In genomic region chr3:116846084-116846483, GRCm38 (mm10) we compare ENCODE assay signal across 24 mouse cellular contexts. TPM values are rescaled to one million over a fixed set of nuclear protein-coding genes. Genes with fewer than 3 reads are reported as not detected.
DNase-seq lines count a peak whose midpoint lies in the region; ATAC-seq and TF ChIP-seq lines count a peak whose summit lies in the region.
"Had no signal": no experiment of that assay in that cellular context is flagged by ENCODE, and none has a peak within 500 bp of the region (broad histone marks: within the 10 kb centered on the region; RNA-seq: fewer than 3 reads in every experiment).

No protein-coding gene starts in this region.

- H3K36me3 ChIP-seq in liver, embryonic 15.5 days (replicated peaks) = no peaks in the 10 kb centered on the region
- H3K36me3 ChIP-seq in neural tube, embryonic 15.5 days = no peaks in the 10 kb centered on the region
- H3K36me3 ChIP-seq: heart, embryonic 13.5 days; hindbrain, embryonic 12.5 days; limb, embryonic 15.5 days; midbrain, embryonic 13.5 days had no signal

- no peaks in the 10 kb centered on the region for H3K9me3 ChIP-seq in liver, embryonic 15.5 days (replicated peaks)
- no peaks in the 10 kb centered on the region for H3K9me3 ChIP-seq in neural tube, embryonic 15.5 days (replicated peaks)
- H3K9me3 ChIP-seq: heart, embryonic 13.5 days; hindbrain, embryonic 12.5 days; limb, embryonic 15.5 days; midbrain, embryonic 13.5 days had no signal

- H3K27me3 ChIP-seq in liver, embryonic 15.5 days = no peaks in the 10 kb centered on the region
- H3K27me3 ChIP-seq in neural tube, embryonic 15.5 days (replicated peaks) = no peaks in the 10 kb centered on the region
- H3K27me3 ChIP-seq: heart, embryonic 13.5 days; hindbrain, embryonic 12.5 days; limb, embryonic 15.5 days; midbrain, embryonic 13.5 days had no signal

- ATAC-seq in granulocyte monocyte progenitor cell, adult 5-6 weeks (replicated peaks; ENCODE audit: poor library complexity, severe bottlenecking) = peak; percentile 28
- ATAC-seq in liver, embryonic 15.5 days (ENCODE audit: insufficient read depth) = peak; percentile 65
- ATAC-seq in neural tube, embryonic 15.5 days (ENCODE audit: low FRiP score) = no peak
- ATAC-seq: forebrain, embryonic 16.5 days; intestine, postnatal 0 days; midbrain, embryonic 13.5 days had no signal

- no peaks in the 10 kb centered on the region; the same call in 1 of the 2 replicates for H3K4me1 ChIP-seq in lung, adult 2 months (ENCODE audit: control insufficient read depth, insufficient read depth, low read length)
- H3K4me1 ChIP-seq in liver, embryonic 15.5 days (replicated peaks) = peaks cover 22% of the 10 kb centered on the region
- no peaks in the 10 kb centered on the region for H3K4me1 ChIP-seq in neural tube, embryonic 15.5 days
- H3K4me1 ChIP-seq: heart, embryonic 13.5 days; hindbrain, embryonic 12.5 days; limb, embryonic 15.5 days; midbrain, embryonic 13.5 days had no signal

- H3K4me3 ChIP-seq in lung, adult 2 months (replicated peaks; ENCODE audit: extremely low read depth, low read depth, low read length) = no peak overlapping the region
- H3K4me3 ChIP-seq in liver, embryonic 15.5 days (replicated peaks) = no peak overlapping the region
- H3K4me3 ChIP-seq in neural tube, embryonic 15.5 days (replicated peaks) = no peak overlapping the region
- H3K4me3 ChIP-seq: heart, embryonic 13.5 days; hindbrain, embryonic 12.5 days; limb, embryonic 15.5 days; midbrain, embryonic 13.5 days had no signal

- H3K9ac ChIP-seq in liver, embryonic 15.5 days = no peak overlapping the region
- no peak overlapping the region for H3K9ac ChIP-seq in neural tube, embryonic 15.5 days (replicated peaks)
- H3K9ac ChIP-seq: heart, embryonic 13.5 days; hindbrain, embryonic 12.5 days; limb, embryonic 15.5 days; midbrain, embryonic 13.5 days had no signal

- TF ChIP-seq CTCF in lung, adult 2 months (IDR thresholded peaks at IDR 0.05; ENCODE audit: insufficient read depth, low read length) = no peak

- WGBS in lung, adult 2 months = 35% methylated on average over 4 of the region's 4 CpGs
- WGBS in liver, embryonic 15.5 days (ENCODE audit: insufficient replicate concordance) = 13% methylated on average over 4 of the region's 4 CpGs
- WGBS in neural tube, embryonic 15.5 days = 86% methylated on average over 4 of the region's 4 CpGs

- H3K27ac ChIP-seq in liver, embryonic 15.5 days (replicated peaks) = peak overlapping the region; percentile 31; the same call in 1 of the 2 replicates
- no peak overlapping the region for H3K27ac ChIP-seq in neural tube, embryonic 15.5 days (replicated peaks)
- H3K27ac ChIP-seq: heart, embryonic 13.5 days; hindbrain, embryonic 12.5 days; limb, embryonic 15.5 days; midbrain, embryonic 13.5 days; stomach, postnatal 0 days had no signal

- no peak overlapping the region for H3K4me2 ChIP-seq in liver, embryonic 15.5 days
- H3K4me2 ChIP-seq in neural tube, embryonic 15.5 days = no peak overlapping the region
- H3K4me2 ChIP-seq: heart, embryonic 13.5 days; hindbrain, embryonic 12.5 days; limb, embryonic 15.5 days; midbrain, embryonic 13.5 days had no signal

- TF ChIP-seq POLR2A in lung, adult 2 months (IDR thresholded peaks at IDR 0.05; ENCODE audit: borderline replicate concordance, extremely low read depth, low read depth, low read length) = no peak

- DNase-seq in lung, postnatal 10 days = peak; percentile 49
- DNase-seq in lung, adult 2 months = no peak
- no peak for DNase-seq in spleen, postnatal 4 days (ENCODE audit: low spot score in 2 of 2)
- DNase-seq in thymus, postnatal 0 days (ENCODE audit: low spot score) = no peak
- DNase-seq: adrenal gland, postnatal 10 days; cerebellum, adult 2 months; cerebellum, postnatal 25 days; gastrocnemius, postnatal 10 days; heart, adult 18-20 months; heart, postnatal 14 days; kidney, postnatal 36 days; layer of hippocampus, adult 9-11 months; left cerebral cortex, postnatal 4 days; thymus, adult 2 months had no signal

RNA-seq across cellular contexts. Expression of gene Frrs1, which starts 13.2 kb away (rescaled TPM):
- polyA plus RNA-seq in lung, adult 2 months (2012; rRNA removed) = 12.3 and 23.4 TPM in 2 replicates
- total RNA-seq in granulocyte monocyte progenitor cell, adult 5-6 weeks (2014; fragmentation: Nextera tagmentation) = 77.3 and 86.5 TPM in 2 replicates
- 40.2 and 56.2 TPM in 2 replicates for total RNA-seq in granulocyte monocyte progenitor cell, adult 5-6 weeks (2017)
- polyA plus RNA-seq in liver, embryonic 15.5 days (2015; fragmentation: Nextera tagmentation; extraction: Ambion mirVana) = 38.0 and 43.0 TPM in 2 replicates
- 10.9 and 14.9 TPM in 2 replicates for polyA plus RNA-seq in thymus, postnatal 0 days (2015; fragmentation: Nextera tagmentation; extraction: Ambion mirVana)
- 5.3 and 10.1 TPM in 2 replicates for polyA plus RNA-seq in neural tube, embryonic 15.5 days (2015; fragmentation: Nextera tagmentation; extraction: Ambion mirVana)

RNA-seq across cellular contexts. Expression of gene Agl, which starts 38.1 kb away (rescaled TPM):
- polyA plus RNA-seq in lung, adult 2 months (2012; rRNA removed) = 4.2 and 9.2 TPM in 2 replicates
- 21.0 and 26.1 TPM in 2 replicates for total RNA-seq in granulocyte monocyte progenitor cell, adult 5-6 weeks (2014; fragmentation: Nextera tagmentation)
- total RNA-seq in granulocyte monocyte progenitor cell, adult 5-6 weeks (2017) = 11.1 and 12.5 TPM in 2 replicates
- 10.3 and 12.1 TPM in 2 replicates for polyA plus RNA-seq in liver, embryonic 15.5 days (2015; fragmentation: Nextera tagmentation; extraction: Ambion mirVana)
- polyA plus RNA-seq in thymus, postnatal 0 days (2015; fragmentation: Nextera tagmentation; extraction: Ambion mirVana) = 5.9 and 7.7 TPM in 2 replicates
- polyA plus RNA-seq in neural tube, embryonic 15.5 days (2015; fragmentation: Nextera tagmentation; extraction: Ambion mirVana) = 17.0 TPM in 2 replicates
